Mouse (Mus musculus): ENCODE data around the gene Bcl6.

The Bcl6 gene

DNA sequence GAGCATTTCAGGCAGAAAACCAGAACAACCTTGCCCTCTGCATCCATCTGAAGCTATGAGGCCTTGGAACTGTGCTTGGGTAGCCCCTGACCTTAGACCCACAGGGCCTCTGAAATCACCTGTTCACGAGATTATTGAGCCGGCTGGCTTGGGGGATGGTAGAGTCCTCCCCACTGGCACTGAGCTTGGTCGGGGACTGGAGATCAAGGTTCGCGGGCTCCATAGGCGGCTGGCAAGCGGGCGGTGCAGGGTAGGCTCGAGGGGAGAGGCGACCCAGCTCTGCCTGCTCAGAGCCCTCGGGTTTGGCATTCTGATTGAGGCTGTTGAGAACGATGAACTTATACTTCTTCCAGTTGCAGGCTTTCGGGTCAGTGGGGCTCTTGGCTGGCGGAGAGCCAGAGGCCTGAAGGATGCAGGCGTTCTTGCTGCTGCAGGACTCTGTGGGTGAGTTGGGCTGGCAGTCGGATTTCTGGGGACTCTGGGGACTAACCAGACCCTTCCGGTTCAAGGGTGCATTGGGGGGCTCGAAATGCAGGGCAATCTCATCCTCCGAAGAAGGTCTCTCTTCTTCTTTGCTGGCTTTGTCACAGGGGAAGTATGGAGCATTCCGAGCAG, 16.4 kb downstream of the Bcl6 start:
- DNase-seq = no peak

GRCm38 (mm10) chr16:23969919-23970318, 18.7 kb downstream of the Bcl6 start:
- DNase-seq = peak in 1 of 2 experiments; percentile 41

- DNase-seq = no peak
Measured at GRCm38 (mm10) chr16:23968888-23969287, 19.8 kb downstream of the Bcl6 start.

GRCm38 (mm10) chr16:23967301-23967700, 21.4 kb downstream of the Bcl6 start:
- DNase-seq = peak in 1 of 2 experiments; percentile 27

DNA sequence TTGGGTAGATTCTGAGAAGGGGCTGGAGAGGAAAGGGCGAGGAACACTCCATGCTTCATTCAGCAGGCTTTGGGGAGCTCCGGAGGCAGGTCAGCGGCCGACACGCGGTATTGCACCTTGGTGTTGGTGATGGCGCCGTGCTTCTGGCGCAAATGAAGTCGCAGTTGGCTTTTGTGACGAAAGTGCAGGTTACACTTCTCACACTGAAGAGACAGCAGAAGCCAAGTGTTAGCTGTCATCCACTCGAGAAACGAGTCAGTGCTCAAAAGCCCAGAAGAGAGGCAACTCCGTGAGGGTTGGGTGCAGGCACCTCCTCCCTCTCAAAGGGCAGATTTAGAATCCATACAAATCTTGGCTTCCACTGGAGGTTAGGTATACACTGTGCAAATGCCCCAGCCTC, 22.6 kb downstream of the Bcl6 start:
- no peak for DNase-seq

DNA sequence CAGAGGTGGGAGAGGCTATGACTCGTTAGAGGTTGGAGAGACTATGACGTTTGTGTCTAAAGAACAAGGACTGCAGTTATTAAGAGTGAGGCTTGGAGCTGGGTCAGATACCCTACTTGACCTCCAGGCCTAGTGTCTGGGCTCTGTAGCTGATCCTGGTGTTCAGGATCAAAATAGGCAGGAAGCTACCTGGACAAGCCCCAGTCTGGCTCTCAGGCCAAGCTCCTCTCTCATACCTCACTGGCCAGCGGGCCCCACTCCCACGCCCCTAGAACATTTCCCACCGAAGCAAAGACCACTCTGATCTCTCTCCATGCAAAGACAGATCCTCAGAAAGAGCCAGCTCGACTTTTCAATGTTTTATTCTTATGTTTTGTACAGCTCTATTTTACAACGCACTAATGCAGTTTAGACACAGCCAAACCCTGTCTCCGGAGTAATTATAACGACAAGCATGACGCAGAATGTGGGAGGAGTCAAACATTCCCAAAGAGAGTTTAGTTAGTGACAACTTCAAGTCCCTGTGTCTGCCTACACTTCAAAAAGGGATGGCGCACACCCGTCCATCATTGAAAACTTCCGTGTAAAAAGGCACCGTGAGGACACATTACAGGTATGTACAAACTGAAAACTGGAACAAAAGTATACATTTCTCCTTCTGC, 23.8 kb downstream of the Bcl6 start:
- no peak for DNase-seq

DNA sequence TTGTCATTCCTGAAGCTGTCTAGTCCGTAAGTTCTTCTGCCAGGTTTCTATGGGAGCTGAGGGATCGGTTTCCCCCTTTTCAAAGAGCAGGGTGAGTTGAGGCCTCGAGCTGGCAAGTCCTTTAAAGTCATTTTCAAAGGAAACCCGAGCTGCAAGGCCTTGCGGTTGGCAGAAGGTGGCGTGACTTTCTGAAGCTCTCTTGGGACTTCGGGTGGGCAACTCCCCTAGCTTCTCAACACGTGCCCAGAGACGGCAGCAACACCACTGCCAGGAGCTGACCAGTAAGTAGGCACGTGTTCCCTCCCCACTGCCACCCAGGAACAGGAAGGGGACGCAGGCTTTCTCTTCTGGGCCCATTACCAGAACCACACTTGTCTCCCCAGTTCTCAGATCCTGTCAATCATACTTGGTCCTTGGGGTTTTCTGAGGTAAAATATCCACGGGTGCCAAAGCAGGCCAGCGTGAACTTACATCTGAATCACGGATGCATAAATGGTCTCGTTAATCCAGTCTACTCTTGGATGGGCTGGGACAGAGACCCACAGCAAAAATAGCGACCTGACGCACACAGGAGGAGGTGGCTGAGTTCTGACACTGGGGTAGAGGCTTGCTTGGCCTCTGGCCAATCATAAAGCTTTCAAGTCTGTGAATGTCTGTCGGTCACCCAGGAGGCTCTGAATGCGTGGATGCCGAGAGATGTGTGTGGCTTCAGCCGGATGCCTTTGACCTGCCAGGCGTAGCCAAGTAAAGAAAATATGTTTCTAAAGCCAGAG, 24.6 kb downstream of the Bcl6 start:
- DNase-seq = peak in 1 of 2 experiments; percentile 26

- peak; percentile 44 to 54 for DNase-seq
Measured at GRCm38 (mm10) chr16:23962401-23962800, 26.3 kb downstream of the Bcl6 start.

- DNase-seq = no peak
Measured at GRCm38 (mm10) chr16:23958938-23959337, 29.7 kb downstream of the Bcl6 start.

DNA sequence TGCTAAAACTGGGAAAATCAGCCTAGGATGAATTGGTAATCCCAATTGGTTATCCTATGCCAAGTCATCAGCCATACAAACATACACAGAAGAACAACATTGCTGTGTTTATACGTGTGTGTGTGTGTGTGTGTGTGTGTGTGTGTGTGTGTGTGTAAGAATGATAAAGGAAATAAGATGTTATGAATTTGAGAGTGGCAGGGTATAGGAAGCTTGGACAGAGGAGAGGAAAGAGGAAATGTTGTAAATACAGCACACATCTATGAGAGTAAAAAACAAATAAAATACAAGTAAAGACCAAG, 34.7 kb downstream of the Bcl6 start:
- DNase-seq = no peak

DNA sequence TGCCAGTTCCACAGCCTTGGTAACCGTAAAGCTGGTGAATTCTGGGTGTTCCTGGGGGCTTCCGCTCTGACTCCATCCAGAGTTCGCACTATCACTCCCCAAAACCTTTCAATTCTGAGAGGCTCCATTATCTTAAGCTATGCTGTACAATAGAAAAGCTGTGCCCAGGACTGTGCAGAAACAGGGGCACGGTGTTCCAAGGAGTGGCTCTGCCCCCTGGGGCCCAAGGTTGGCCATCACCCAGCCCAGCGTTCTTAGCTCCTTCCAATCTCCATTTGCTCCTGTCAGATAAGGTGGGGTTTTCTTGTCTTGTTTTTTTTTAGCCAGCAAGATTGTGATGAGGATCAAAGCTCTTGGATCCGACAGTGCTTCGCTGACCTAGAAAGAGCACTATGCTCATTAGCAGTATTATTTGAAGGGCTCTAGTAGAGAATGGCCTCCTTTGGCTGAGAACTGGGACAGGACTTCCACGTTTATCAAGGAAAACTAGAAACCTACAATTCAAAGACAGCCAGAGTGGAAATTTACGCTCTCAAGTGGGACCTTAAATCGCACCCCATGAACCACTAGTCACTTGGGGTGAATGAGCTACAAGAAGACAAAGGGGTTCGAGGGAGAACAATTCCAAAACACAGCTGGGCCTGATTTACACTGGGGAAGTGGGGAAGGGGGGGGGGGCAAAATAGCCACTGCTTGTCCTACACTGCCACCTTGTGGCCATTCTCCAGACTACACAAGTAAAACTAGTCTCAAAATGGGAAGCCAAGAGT, 35.3 kb downstream of the Bcl6 start:
- DNase-seq = peak; percentile 37 to 56

DNA sequence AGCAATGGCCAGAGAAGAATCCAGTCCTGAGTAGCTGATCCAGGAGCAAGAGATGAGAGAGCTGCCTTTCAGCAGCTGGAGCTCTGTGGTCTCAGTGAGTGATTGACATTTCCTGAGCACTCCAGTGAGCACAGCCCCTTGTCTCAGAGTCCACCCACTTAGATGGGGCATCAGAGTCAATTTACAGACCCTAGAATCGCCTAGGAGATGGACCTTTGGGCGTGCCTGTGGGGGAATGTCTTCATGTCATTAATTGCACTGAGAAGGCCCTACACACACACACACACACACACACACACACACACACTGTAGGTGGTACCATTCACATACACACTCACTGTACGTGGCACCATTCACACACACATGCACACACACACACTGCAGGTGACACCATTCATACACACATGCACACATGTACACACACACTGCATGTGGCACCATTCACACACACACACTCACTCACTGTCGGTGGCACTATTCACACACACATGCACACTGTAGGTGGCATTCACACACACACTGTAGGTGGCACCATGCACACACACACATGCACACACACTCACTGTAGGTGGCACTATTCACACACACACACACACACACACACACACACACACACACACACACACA, 36.4 kb downstream of the Bcl6 start:
- no peak for DNase-seq

- no peak for DNase-seq
Measured at GRCm38 (mm10) chr16:23947654-23948053, 41.0 kb downstream of the Bcl6 start.

GRCm38 (mm10) chr16:23944801-23945200, 43.9 kb downstream of the Bcl6 start:
- DNase-seq = no peak

DNA sequence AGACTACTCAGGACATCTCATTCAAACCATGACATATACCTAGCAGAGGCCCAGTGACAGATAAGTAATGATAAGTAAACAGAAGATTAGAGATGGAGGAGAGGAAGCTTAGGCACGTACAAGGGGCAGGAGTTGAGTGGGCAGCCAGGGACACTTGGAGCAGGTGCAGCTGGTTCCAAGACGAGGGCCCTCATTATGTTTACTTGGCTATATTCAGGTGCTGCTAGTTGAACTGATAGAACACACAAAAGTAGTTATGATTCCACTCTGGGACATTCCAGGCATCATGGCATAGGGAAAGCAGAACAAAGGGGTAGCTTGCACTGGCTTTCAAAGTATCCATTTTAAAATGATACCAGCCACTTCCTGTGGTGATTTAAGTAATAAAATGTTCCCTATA, 54.3 kb downstream of the Bcl6 start:
- no peak for DNase-seq

DNA sequence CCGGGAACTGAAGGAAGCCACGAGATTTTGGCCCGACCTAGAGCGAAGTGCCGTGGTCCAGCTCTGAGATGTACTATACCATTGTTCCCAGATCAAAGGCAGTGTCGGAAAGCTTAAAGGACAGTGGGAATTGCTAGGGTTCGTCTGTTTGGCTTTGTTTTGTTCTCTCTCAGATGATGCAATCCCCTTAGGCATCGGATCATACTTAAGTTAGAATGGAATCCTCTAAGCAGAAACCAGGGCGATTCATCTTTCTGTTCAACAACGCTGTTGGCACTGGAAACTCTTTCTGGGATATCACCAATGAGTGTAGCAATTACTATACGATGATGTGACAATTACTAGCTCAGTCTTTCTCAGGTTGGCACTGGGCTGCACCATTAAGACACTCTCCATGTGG, 56.4 kb downstream of the Bcl6 start, which contains the start of gene Rtp2:
Gene Rtp2, minus strand, starts transcription at position 101 of the 400 bp plus-strand sequence.
- no peak for DNase-seq

- DNase-seq = no peak
Measured at GRCm38 (mm10) chr16:23931275-23931674, 57.4 kb downstream of the Bcl6 start.

- DNase-seq = no peak
Measured at GRCm38 (mm10) chr16:23930426-23931073, 58.1 kb downstream of the Bcl6 start.

GRCm38 (mm10) chr16:23927301-23928114, 61.1 kb downstream of the Bcl6 start:
- DNase-seq = no peak

DNA sequence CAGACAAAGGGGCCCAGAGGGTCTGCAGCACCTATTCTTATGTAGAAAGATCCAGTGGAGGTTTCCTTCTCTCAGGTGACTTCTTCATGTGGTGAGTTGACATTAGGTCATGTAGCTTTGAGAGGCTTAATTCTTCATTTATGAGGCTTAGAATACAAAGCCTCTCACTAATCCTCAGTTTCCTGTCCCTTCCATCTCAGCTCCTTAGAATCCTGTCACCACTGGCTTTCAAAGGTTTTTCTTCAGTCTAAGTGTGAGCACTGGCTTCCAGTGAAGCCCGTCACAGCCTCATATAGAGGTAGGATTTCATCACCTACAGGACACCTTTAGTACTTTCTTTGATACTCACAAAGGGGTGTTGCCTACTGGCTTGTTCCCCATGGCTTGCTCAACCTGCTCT, 65.7 kb downstream of the Bcl6 start:
- DNase-seq = no peak

DNA sequence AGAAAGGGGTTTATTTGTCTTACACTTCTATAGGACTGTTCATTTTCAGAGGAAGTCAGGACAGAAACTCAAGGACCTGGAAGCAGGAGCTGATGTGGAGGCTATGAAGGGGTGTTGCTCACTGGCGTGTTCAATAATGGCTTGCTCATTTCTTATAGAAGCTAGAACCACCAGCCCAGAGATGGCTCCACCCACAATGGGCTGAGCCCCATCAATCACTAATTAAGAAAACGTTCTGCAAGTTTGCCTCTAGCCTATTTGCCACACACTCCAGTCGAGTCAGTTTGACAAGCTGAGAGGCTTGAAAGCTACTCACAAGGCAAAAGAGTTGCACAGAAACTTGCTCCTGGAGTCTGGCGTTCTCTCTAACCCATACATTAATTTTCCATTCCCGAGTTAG, 67.0 kb downstream of the Bcl6 start:
- no peak for DNase-seq
